Mouse (Mus musculus) c-Kit-positive CD71-positive TER-119-negative erythroid progenitor cells, embryonic 14.5 days (primary cell): ENCODE data around the gene Cldn7.

Source experiments
- DNase-seq: peaks from one replicate; pipeline ENCODE4 v3.0.0-alpha.2; 2013; ENCODE audit warnings: low read depth

Cldn7 gene

GRCm38 (mm10) chr11:69956218-69956617 is 8.4 kb upstream of the Cldn7 start:
- DNase-seq = no peak

- DNase-seq = no peak
Measured at GRCm38 (mm10) chr11:69960616-69961015, 4.0 kb upstream of the Cldn7 start.

DNA sequence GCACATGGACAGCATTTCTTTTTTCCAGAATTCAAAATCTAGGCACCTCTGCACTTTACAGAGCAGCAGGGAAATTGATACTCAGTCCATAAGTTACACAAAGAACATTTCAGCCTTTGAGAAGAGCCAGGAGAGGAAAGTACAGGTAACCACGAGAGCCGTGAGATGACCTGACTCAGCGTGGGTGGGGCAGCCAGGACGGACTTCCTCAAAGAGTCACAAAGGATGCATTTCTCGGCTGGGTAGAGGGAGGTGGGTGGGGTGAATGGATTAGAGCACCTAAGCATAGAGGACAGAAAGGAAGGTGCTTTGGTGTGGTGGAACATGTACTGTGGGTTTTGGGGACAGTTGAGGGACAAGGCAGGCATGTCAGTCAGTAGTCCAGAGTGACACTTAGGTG is 2.7 kb upstream of the Cldn7 start:
- no peak for DNase-seq

GRCm38 (mm10) chr11:69965271-69966005 is 859 bp downstream of the Cldn7 start:
- DNase-seq = no peak

GRCm38 (mm10) chr11:69966006-69966859 is 1.7 kb downstream of the Cldn7 start:
- DNase-seq = no peak

- no peak for DNase-seq
Measured at GRCm38 (mm10) chr11:69966860-69967517, 2.4 kb downstream of the Cldn7 start.

DNA sequence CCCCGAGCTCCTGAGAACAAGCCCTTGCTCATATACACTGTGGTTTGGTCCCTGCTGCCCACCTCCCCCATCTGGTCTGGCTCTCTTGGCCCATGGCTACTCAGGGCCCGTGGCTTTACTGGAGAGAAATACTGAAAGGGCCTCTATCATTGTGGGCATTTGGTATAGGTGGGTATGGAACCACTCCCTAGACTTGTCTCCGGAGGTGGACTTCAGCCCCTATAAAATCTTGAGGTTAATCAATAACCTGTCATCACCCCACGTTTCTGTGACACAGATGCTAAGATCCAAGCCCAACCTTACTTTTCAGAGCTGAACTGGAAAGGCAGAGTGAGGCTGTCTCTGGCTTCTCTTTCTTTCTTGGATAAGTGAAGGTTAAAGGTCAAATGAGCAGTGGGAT is 4.2 kb downstream of the Cldn7 start:
- DNase-seq = no peak

- no peak for DNase-seq
Measured at GRCm38 (mm10) chr11:69970222-69970621, 5.6 kb downstream of the Cldn7 start.

GRCm38 (mm10) chr11:69970775-69971174 is 6.2 kb downstream of the Cldn7 start:
- DNase-seq = no peak

DNA sequence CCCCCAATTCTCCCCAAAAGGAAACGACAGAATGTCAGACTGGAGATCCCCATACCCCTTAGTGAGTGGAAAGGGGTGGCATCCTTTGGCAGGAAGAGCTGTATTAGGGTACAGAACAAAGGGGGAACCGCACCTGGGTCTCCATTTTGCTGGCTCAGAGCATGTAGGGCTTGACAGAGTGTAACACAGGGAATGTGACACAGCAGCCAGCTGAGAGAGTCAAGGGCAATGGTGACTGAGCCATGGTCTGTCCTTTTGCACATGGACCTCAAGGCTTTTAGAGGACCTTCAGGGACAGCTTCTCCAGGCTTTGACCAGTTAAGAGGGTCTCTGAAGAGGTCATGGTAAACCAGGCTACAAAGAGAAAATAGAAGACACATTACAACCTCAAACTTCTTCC is 10.3 kb downstream of the Cldn7 start:
- DNase-seq = no peak

DNA sequence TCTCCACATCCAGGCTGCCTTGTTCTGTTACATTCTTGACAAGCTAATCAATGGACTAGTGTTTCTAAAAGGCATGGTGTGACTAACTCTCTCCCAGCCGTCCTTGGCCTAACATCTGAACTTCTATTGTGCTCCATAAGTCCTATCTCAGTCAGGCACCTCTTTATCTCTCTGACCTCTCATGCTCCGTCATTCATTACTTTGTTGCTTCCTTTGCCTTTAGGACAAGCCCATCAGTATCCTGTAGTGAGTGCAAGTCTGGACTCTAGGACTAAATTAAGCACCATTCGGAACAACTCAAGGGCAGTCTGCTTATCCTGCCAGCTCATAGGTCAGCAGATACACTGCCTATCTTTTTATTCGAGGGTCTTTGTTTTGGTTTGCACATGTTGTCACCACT is 11.7 kb downstream of the Cldn7 start:
- DNase-seq = no peak

DNA sequence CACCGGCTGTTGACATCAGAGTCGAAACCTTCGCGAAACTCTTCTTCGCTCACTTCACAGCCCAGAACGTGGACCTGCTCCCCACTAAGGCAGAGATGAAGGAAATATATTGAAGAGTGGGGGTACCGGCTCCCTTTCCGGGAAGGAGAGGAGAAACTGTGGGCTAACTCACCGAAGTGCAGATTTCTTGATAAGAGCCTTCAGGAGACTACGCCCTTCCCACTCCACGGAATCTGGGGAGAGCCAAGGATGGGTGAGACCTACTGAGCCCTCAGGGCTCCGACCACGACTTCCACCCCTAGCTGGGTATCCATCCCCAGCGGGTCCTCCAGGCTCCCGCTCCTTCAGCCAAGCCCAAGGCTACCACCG is 15.2 kb downstream of the Cldn7 start:
- no peak for DNase-seq

DNA sequence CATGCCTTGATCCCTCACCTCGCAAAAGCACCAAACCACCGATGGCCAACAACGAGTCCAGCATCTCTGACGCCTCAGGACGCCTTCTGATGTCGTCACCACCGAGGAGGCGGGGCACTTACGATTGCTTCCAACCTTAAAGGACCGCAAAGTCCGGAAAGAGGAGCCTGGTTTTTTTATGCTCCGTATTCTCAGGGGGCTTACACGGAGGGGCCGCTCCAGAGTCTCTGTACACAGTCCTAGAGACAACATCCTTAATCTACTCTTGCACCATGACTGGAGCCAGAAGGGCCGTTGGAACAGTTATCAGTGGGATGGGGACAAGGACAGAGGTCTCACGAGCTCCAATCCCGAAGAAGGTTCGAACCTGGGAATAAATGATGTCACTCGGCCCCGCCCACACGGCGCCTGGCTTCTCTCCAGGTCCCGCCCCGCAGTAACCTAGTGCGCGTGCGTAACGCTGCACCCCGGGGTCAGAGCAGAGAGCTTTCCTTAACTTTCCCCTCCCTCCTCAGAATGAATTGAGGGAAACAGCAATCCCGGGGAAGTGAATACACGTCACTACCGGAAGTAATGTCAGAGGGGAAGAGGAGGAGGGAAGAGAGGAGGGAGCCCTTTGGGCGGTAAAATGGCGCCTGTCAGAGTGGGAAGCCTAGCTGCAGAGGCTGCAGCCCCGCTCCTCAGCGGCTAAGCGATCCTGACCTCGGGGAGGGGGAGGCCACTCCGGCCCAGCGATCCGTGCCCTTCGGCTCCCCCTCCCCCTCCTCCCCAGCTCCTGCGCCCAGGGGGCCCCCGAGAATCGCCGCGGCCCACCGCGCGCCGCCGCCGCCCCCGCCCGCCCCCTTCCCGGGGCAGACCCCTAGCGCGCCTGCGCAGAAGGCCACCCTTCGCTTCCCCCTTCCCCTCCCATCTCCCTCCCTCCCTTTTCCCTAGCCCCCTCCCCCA is 15.9 kb downstream of the Cldn7 start:
- DNase-seq = peak; percentile 98

GRCm38 (mm10) chr11:69981141-69981762 is 16.7 kb downstream of the Cldn7 start, which contains the start of gene Ctdnep1:
Ctdnep1 (plus strand) TSS chr11:69981156.
- DNase-seq = no peak

- no peak for DNase-seq
Measured at GRCm38 (mm10) chr11:69982225-69982624, 17.6 kb downstream of the Cldn7 start, which contains the start of gene Elp5. Elp5 (minus strand) TSS chr11:69982517.

- DNase-seq = no peak
Measured at GRCm38 (mm10) chr11:69982877-69983276, 18.3 kb downstream of the Cldn7 start.

GRCm38 (mm10) chr11:69983377-69983776 is 18.8 kb downstream of the Cldn7 start:
- no peak for DNase-seq

- DNase-seq = no peak
Measured at GRCm38 (mm10) chr11:69984431-69984830, 19.9 kb downstream of the Cldn7 start.

- DNase-seq = no peak
Measured at GRCm38 (mm10) chr11:69989949-69990348, 25.4 kb downstream of the Cldn7 start.

DNA sequence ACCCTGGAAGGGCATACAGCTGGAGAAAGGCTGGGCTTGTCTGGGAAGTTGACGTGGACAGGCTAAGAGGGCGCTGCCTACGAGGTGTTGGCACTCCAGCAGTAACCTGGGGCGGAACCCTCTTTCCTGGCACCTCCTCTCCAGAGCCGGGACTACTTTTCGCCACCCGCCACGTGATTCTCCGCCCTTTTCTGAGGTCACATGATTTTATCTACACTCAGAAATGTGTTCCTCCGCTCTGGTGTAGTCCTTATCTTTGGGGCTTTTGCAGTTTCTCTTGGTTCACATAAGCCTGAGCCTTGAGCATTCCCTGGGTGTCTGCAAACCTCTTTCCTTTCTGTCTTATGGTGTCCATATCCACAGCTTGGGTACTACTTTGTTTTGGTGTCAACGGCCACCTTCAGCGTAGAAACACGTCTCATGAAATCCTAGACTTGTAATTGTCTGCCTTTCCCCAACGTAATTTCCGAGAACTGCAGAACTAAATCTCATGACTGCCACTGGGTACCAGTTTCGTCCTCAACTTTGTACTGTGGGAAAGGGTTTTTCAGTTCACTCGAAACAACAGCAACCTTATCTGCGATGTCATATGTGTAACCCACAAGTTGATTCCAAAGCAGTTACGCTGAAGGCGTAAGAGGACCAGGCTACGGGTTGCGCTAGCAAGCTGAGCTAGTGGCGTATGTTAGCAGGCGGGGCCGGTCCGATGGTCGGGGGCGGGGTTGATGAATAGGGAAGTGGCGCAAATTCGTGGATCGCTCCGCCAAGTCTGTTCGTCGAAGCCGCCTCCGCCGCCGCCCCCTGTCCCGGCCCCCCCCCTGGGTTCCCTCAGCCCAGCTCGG is 26.5 kb downstream of the Cldn7 start, which contains the start of gene Gabarap:
Gene Gabarap (plus strand): TSS at position 294 of the 842 bp plus-strand sequence.
- peak; percentile 95 for DNase-seq
